Mouse (Mus musculus) ovary, postnatal 14 days (tissue): ENCODE measurements around the gene Pdlim4.

Experiments used
- DNase-seq: peaks from one replicate; pipeline ENCODE4 v3.0.0; 2022; ENCODE audit warnings: low spot score

Gene Pdlim4

GRCm38 (mm10) chr11:54068520-54069371 is at the start of gene Pdlim4:
Pdlim4 (minus strand) TSS chr11:54069014.
- no peak for DNase-seq

GRCm38 (mm10) chr11:54117096-54117495 is 48.3 kb upstream of the Pdlim4 start:
- no peak for DNase-seq

GRCm38 (mm10) chr11:54116406-54116805 is 47.6 kb upstream of the Pdlim4 start:
- no peak for DNase-seq

- DNase-seq = no peak
Observed at GRCm38 (mm10) chr11:54115911-54116310, 47.1 kb upstream of the Pdlim4 start.

GRCm38 (mm10) chr11:54115301-54115700 is 46.5 kb upstream of the Pdlim4 start:
- no peak for DNase-seq

GRCm38 (mm10) chr11:54114746-54115145 is 45.9 kb upstream of the Pdlim4 start:
- DNase-seq = no peak

- no peak for DNase-seq
Observed at GRCm38 (mm10) chr11:54113352-54113751, 44.5 kb upstream of the Pdlim4 start.

- peak; percentile 84 for DNase-seq
Observed at GRCm38 (mm10) chr11:54112920-54113319, 44.1 kb upstream of the Pdlim4 start.

- DNase-seq = no peak
Observed at GRCm38 (mm10) chr11:54111976-54112741, 43.3 kb upstream of the Pdlim4 start.

- no peak for DNase-seq
Observed at GRCm38 (mm10) chr11:54111291-54111690, 42.5 kb upstream of the Pdlim4 start.

- no peak for DNase-seq
Observed at GRCm38 (mm10) chr11:54108894-54109293, 40.1 kb upstream of the Pdlim4 start.

- no peak for DNase-seq
Observed at GRCm38 (mm10) chr11:54108131-54108530, 39.3 kb upstream of the Pdlim4 start.

GRCm38 (mm10) chr11:54107239-54107638 is 38.4 kb upstream of the Pdlim4 start:
- DNase-seq = no peak

- no peak for DNase-seq
Observed at GRCm38 (mm10) chr11:54106676-54107075, 37.9 kb upstream of the Pdlim4 start.

- DNase-seq = no peak
Observed at GRCm38 (mm10) chr11:54105011-54105410, 36.2 kb upstream of the Pdlim4 start.

- DNase-seq = no peak
Observed at GRCm38 (mm10) chr11:54102706-54103449, 34.1 kb upstream of the Pdlim4 start.

GRCm38 (mm10) chr11:54101701-54102100 is 32.9 kb upstream of the Pdlim4 start:
- no peak for DNase-seq

GRCm38 (mm10) chr11:54100692-54101591 is 32.1 kb upstream of the Pdlim4 start:
- peak; percentile 55 for DNase-seq

- DNase-seq = no peak
Observed at GRCm38 (mm10) chr11:54100045-54100691, 31.4 kb upstream of the Pdlim4 start, which contains the start of gene P4ha2. P4ha2 (plus strand) TSS chr11:54100095.

GRCm38 (mm10) chr11:54093000-54093399 is 24.2 kb upstream of the Pdlim4 start:
- DNase-seq = no peak

- no peak for DNase-seq
Observed at GRCm38 (mm10) chr11:54092188-54092587, 23.4 kb upstream of the Pdlim4 start.
